Mouse (Mus musculus) hindbrain, postnatal 0 days (tissue): ENCODE results near the gene Psma7. TPM values are rescaled to one million over a fixed set of nuclear protein-coding genes. Genes with fewer than 3 reads are reported as not detected.

ENCODE experiments used
- ATAC-seq: fragments of 200-750 bp; cut with Nextera tagmentation; 2 replicates; pipeline ENCODE4 v1.8.0; 2017; ENCODE audit warnings: mild to moderate bottlenecking, moderate TSS enrichment, moderate library complexity
- DNase-seq: peaks from one replicate; pipeline ENCODE4 v3.0.0-alpha.2; 2015; ENCODE audit warnings: low spot score
- H3K27ac ChIP-seq: fragments of 300-500 bp; sonication (generic); 2 replicates; pipeline ENCODE4 v1.5.1; 2014; ENCODE audit warnings: mild to moderate bottlenecking
- H3K27me3 ChIP-seq: fragments of 300-500 bp; sonication (generic); 2 replicates; pipeline ENCODE4 v1.6.1; 2014; ENCODE audit warnings: low read length, mixed read lengths; ENCODE audit not compliant: insufficient read depth
- H3K36me3 ChIP-seq: fragments of 300-500 bp; sonication (generic); 2 replicates; pipeline ENCODE4 v1.6.1; 2014; ENCODE audit warnings: low read length, mixed read lengths; ENCODE audit not compliant: insufficient read depth
- H3K4me1 ChIP-seq: fragments of 300-500 bp; sonication (generic); 2 replicates; pipeline ENCODE4 v1.6.1; 2014; ENCODE audit warnings: antibody characterized with exemption, low read length, mixed read lengths; ENCODE audit not compliant: insufficient read depth
- H3K4me2 ChIP-seq: fragments of 300-500 bp; sonication (generic); 2 replicates; pipeline ENCODE4 v1.6.1; 2014; ENCODE audit warnings: low read depth, mild to moderate bottlenecking, low read length, moderate library complexity, mixed read lengths
- H3K4me3 ChIP-seq: fragments of 300-500 bp; sonication (generic); 2 replicates; pipeline ENCODE4 v1.5.1; 2014; ENCODE audit warnings: low read length
- H3K9ac ChIP-seq: fragments of 300-500 bp; sonication (generic); replicated peaks from 2 replicates; pipeline ENCODE4 v1.6.1; 2014; ENCODE audit warnings: mild to moderate bottlenecking, low read length, moderate library complexity, mixed read lengths
- H3K9me3 ChIP-seq: fragments of 300-500 bp; sonication (generic); 2 replicates; pipeline ENCODE4 v1.6.1; 2016; ENCODE audit warnings: low read length, mixed read lengths
- CTCF ChIP-seq: IDR thresholded peaks from 2 replicates; pipeline ENCODE4 v1.5.1; 2016; ENCODE audit warnings: antibody characterized with exemption, control low read depth, low read depth
- WGBS: fragments of 180-500 bp; shearing (Covaris S2); extraction: QIAGEN DNeasy Blood & Tissue Kit; methylation state at CpG from one replicate; pipeline ENCODE4 v1.1.7; 2014; 5-methylcytosine and 5-hydroxymethylcytosine counted together
- polyA plus RNA-seq: library from polyadenylated mRNA; unstranded; fragments of >200 nt; fragmentation: Nextera tagmentation; extraction: Ambion mirVana; gene quantifications from 2 replicates; pipeline ENCODE4 v1.2.1, GENCODE M21; 2015
- total RNA-seq: library from RNA; depleted of rRNA; stranded (reverse); fragments of >200 nt; gene quantifications from 2 replicates; pipeline ENCODE4 v1.2.3, GENCODE M21; 2014

Psma7 gene
- total and polyA plus RNA-seq, 2 experiments from 2014 or later: 196 to 585 TPM

DNA sequence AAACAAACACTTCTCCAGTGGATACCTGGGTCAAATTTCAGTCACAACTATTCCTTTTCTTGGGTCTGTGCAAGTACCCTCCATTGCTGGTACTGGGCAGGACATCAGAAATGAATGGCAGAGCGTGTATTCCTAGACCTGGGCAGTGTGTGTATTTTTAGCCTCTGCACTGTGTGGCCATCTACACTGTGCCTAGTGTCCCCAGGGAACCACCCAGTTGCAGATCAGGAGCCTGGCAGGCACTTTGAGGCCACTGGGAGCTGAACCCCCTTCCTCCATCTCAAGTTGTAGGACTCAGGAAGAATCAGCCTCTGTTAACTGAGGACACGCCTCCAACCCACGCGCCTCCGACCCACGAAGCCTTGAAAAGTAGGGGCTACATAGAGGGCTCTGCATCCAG is 19.5 kb downstream of the Psma7 start:
- no peak overlapping the region for H3K9ac ChIP-seq
- no peak for TF ChIP-seq CTCF
- H3K4me1 ChIP-seq: peaks cover 17% of the 10 kb centered on the region
- H3K4me3 ChIP-seq: no peak overlapping the region
- H3K27ac ChIP-seq: no peak overlapping the region
- H3K9me3 ChIP-seq: no peaks in the 10 kb centered on the region
- peaks cover 2% of the 10 kb centered on the region; the same call in 1 of the 2 replicates for H3K36me3 ChIP-seq
- H3K27me3 ChIP-seq: no peaks in the 10 kb centered on the region
- 54% methylated on average over 6 of the region's 6 CpGs for WGBS
- DNase-seq (no peak), ATAC-seq (no peak)
- H3K4me2 ChIP-seq: no peak overlapping the region

GRCm38 (mm10) chr2:180020919-180021318 is 21.3 kb downstream of the Psma7 start:
- no peaks in the 10 kb centered on the region for H3K27me3 ChIP-seq
- ATAC-seq (no peak), DNase-seq (no peak)
- H3K9me3 ChIP-seq: no peaks in the 10 kb centered on the region
- H3K27ac ChIP-seq: no peak overlapping the region
- no peaks in the 10 kb centered on the region; the same call in 1 of the 2 replicates for H3K4me1 ChIP-seq
- no peak for TF ChIP-seq CTCF
- WGBS: 80% methylated on average over 8 of the region's 8 CpGs
- H3K36me3 ChIP-seq: no peaks in the 10 kb centered on the region
- H3K9ac ChIP-seq: no peak overlapping the region
- no peak overlapping the region for H3K4me2 ChIP-seq
- no peak overlapping the region for H3K4me3 ChIP-seq

GRCm38 (mm10) chr2:180020091-180020661 is 22.1 kb downstream of the Psma7 start:
- no peak for TF ChIP-seq CTCF
- no peak overlapping the region for H3K4me3 ChIP-seq
- no peaks in the 10 kb centered on the region for H3K9me3 ChIP-seq
- 65% methylated on average over 7 of the region's 7 CpGs for WGBS
- H3K4me1 ChIP-seq: no peaks in the 10 kb centered on the region; the same call in 1 of the 2 replicates
- H3K36me3 ChIP-seq: no peaks in the 10 kb centered on the region
- no peak overlapping the region for H3K9ac ChIP-seq
- H3K27ac ChIP-seq: no peak overlapping the region
- no peak overlapping the region for H3K4me2 ChIP-seq
- DNase-seq: no peak
- no peak for ATAC-seq
- H3K27me3 ChIP-seq: no peaks in the 10 kb centered on the region

GRCm38 (mm10) chr2:180018573-180018972 is 23.7 kb downstream of the Psma7 start:
- no peaks in the 10 kb centered on the region; the same call in 1 of the 2 replicates for H3K4me1 ChIP-seq
- no peak overlapping the region for H3K4me2 ChIP-seq

DNA sequence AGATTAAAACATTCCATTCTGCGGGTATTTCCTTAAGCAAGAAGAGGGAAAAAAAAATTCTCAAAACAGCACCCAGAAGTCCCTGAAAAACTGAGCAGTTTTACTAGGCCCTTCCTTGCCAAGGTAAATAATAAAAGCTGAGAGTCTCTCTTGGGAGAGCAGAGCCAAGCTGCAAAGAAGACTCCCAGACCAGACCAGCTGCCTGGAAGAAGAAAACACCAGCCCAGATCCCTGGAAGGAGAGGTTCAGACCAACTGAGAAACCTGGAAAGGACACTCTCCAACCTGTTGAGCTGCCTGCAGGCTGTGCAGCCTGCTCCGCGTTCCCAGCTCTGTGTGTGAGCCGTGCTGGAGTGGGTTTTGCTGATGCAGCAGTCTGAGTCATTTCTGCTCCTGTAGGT is 24.6 kb downstream of the Psma7 start:
- H3K4me1 ChIP-seq: no peaks in the 10 kb centered on the region; the same call in 1 of the 2 replicates
- no peak overlapping the region for H3K9ac ChIP-seq
- TF ChIP-seq CTCF: no peak
- DNase-seq: no peak
- no peak overlapping the region for H3K27ac ChIP-seq
- no peak overlapping the region for H3K4me2 ChIP-seq
- no peaks in the 10 kb centered on the region for H3K27me3 ChIP-seq
- WGBS: 60% methylated on average over 4 of the region's 4 CpGs
- H3K4me3 ChIP-seq: no peak overlapping the region
- no peak for ATAC-seq
- H3K9me3 ChIP-seq: no peaks in the 10 kb centered on the region
- H3K36me3 ChIP-seq: no peaks in the 10 kb centered on the region

More at GRCm38 (mm10) chr2:180018573-180018972, 23.7 kb downstream of the Psma7 start:
- H3K9me3 ChIP-seq: no peaks in the 10 kb centered on the region
- no peak overlapping the region for H3K27ac ChIP-seq
- H3K36me3 ChIP-seq: no peaks in the 10 kb centered on the region
- no peak for TF ChIP-seq CTCF
- 82% methylated on average over 9 of the region's 9 CpGs for WGBS
- no peak overlapping the region for H3K4me3 ChIP-seq
- DNase-seq (no peak), ATAC-seq (no peak)
- H3K27me3 ChIP-seq: no peaks in the 10 kb centered on the region
- no peak overlapping the region for H3K9ac ChIP-seq

- whole genome bisulfite sequencing: 92% methylated on average over 7 of the region's 7 CpGs
Observed at GRCm38 (mm10) chr2:180013686-180014085, 28.5 kb downstream of the Psma7 start.

DNA sequence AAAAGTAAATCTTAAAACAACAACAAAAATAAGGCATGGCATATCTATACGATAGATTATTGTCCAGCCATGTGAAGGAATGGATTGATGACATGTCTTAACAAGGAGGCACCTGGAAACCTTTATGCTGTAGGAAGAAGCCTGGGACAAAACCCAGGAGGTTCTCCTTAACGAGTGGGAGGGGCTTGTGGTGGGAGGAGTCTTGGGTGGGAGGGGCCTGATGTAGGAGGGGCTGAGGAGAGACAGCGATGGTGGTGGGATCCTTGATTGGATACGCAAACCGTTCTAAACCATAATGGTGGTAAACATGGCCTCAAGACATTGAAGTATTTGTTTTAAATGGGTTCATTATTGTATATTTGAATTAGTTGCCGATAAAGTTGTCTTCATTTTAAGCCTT is 30.9 kb downstream of the Psma7 start:
- H3K9ac ChIP-seq: no peak overlapping the region
- no peak for TF ChIP-seq CTCF
- no peaks in the 10 kb centered on the region for H3K27me3 ChIP-seq
- no peaks in the 10 kb centered on the region for H3K36me3 ChIP-seq
- H3K9me3 ChIP-seq: no peaks in the 10 kb centered on the region
- H3K4me2 ChIP-seq: no peak overlapping the region
- H3K27ac ChIP-seq: no peak overlapping the region
- H3K4me3 ChIP-seq: no peak overlapping the region
- H3K4me1 ChIP-seq: no peaks in the 10 kb centered on the region
- DNase-seq (no peak), ATAC-seq (no peak)
- WGBS: 86% methylated on average over 6 of the region's 6 CpGs

More at GRCm38 (mm10) chr2:180013686-180014085, 28.5 kb downstream of the Psma7 start:
- TF ChIP-seq CTCF: no peak
- Histone ChIP-seq H3K4me3 (no peak overlapping the region), H3K4me2 (no peak overlapping the region), H3K36me3 (no peaks in the 10 kb centered on the region), H3K27me3 (no peaks in the 10 kb centered on the region), H3K4me1 (no peaks in the 10 kb centered on the region), H3K27ac (no peak overlapping the region), H3K9ac (no peak overlapping the region), H3K9me3 (no peaks in the 10 kb centered on the region)
- no peak for ATAC-seq
- DNase-seq: no peak
